Mouse (Mus musculus) intestine, embryonic 16.5 days (tissue): ENCODE results near the gene Insig1. TPM values are rescaled to one million over a fixed set of nuclear protein-coding genes. Genes with fewer than 3 reads are reported as not detected.

Experiments used
- ATAC-seq: fragments of 200-750 bp; cut with Nextera tagmentation; 2 replicates; pipeline ENCODE4 v1.8.0; 2017; ENCODE audit warnings: moderate TSS enrichment, moderate library complexity
- H3K27ac ChIP-seq: fragments of 300-500 bp; sonication (generic); 2 replicates; pipeline ENCODE4 v1.5.1; 2014; ENCODE audit warnings: mild to moderate bottlenecking, low read length
- H3K27me3 ChIP-seq: fragments of 300-500 bp; sonication (generic); replicated peaks from 2 replicates; pipeline ENCODE4 v1.6.1; 2014; ENCODE audit warnings: low read length, control low read depth, mixed read lengths; ENCODE audit not compliant: control insufficient read depth, insufficient read depth
- H3K36me3 ChIP-seq: fragments of 300-500 bp; sonication (generic); 2 replicates; pipeline ENCODE4 v1.6.1; 2014; ENCODE audit warnings: low read length, control low read depth; ENCODE audit not compliant: control insufficient read depth, insufficient read depth
- H3K4me1 ChIP-seq: fragments of 300-500 bp; sonication (generic); 2 replicates; pipeline ENCODE4 v1.6.1; 2014; ENCODE audit warnings: low read length, control low read depth, mixed read lengths; ENCODE audit not compliant: control insufficient read depth, insufficient read depth
- H3K4me2 ChIP-seq: fragments of 300-500 bp; sonication (generic); 2 replicates; pipeline ENCODE4 v1.6.1; 2014; ENCODE audit warnings: low read depth, low read length, control low read depth
- H3K4me3 ChIP-seq: fragments of 300-500 bp; sonication (generic); 2 replicates; pipeline ENCODE4 v1.5.1; 2014; ENCODE audit warnings: mild to moderate bottlenecking, low read length
- H3K9ac ChIP-seq: fragments of 300-500 bp; sonication (generic); 2 replicates; pipeline ENCODE4 v1.6.1; 2014; ENCODE audit warnings: low read depth, low read length
- H3K9me3 ChIP-seq: fragments of 300-500 bp; sonication (generic); 2 replicates; pipeline ENCODE4 v1.6.1; 2016; ENCODE audit warnings: low read length, control low read depth; ENCODE audit not compliant: control insufficient read depth
- WGBS: fragments of 180-500 bp; shearing (Covaris S2); extraction: QIAGEN DNeasy Blood & Tissue Kit; methylation state at CpG from one replicate; pipeline ENCODE4 v1.1.7; 2014; 5-methylcytosine and 5-hydroxymethylcytosine counted together
- polyA plus RNA-seq: library from polyadenylated mRNA; unstranded; fragments of >200 nt; fragmentation: Nextera tagmentation; extraction: Ambion mirVana; gene quantifications from 2 replicates; pipeline ENCODE4 v1.2.1, GENCODE M21; 2015

Insig1 gene
- polyA plus RNA-seq, 1 experiment from 2014 or later = 255 TPM

GRCm38 (mm10) chr5:28055450-28055849 is 15.7 kb upstream of the Insig1 start:
- peak; percentile 99 for ATAC-seq
- WGBS = 37% methylated on average over 2 of the region's 2 CpGs
- peak overlapping the region; percentile 86 for H3K27ac ChIP-seq

GRCm38 (mm10) chr5:28056877-28057276 is 14.3 kb upstream of the Insig1 start:
- Histone ChIP-seq H3K9me3 (no peaks in the 10 kb centered on the region), H3K4me1 (peaks cover 5% of the 10 kb centered on the region; the same call in 1 of the 2 replicates), H3K36me3 (no peaks in the 10 kb centered on the region), H3K4me2 (no peak overlapping the region), H3K9ac (no peak overlapping the region), H3K27me3 (no peaks in the 10 kb centered on the region), H3K27ac (no peak overlapping the region), H3K4me3 (no peak overlapping the region)
- ATAC-seq = no peak
- 84% methylated on average over 3 of the region's 3 CpGs for WGBS

More at GRCm38 (mm10) chr5:28055450-28055849, 15.7 kb upstream of the Insig1 start:
- Histone ChIP-seq H3K27me3 (no peaks in the 10 kb centered on the region), H3K9me3 (no peaks in the 10 kb centered on the region), H3K4me3 (no peak overlapping the region), H3K4me1 (peaks cover 2% of the 10 kb centered on the region; the same call in 1 of the 2 replicates), H3K4me2 (no peak overlapping the region), H3K36me3 (no peaks in the 10 kb centered on the region), H3K9ac (no peak overlapping the region)

GRCm38 (mm10) chr5:28060506-28060905 is 10.7 kb upstream of the Insig1 start:
- Histone ChIP-seq H3K4me1 (peaks cover 6% of the 10 kb centered on the region), H3K4me2 (no peak overlapping the region), H3K27me3 (no peaks in the 10 kb centered on the region), H3K36me3 (no peaks in the 10 kb centered on the region), H3K9ac (no peak overlapping the region), H3K9me3 (no peaks in the 10 kb centered on the region), H3K4me3 (no peak overlapping the region), H3K27ac (0 out of 2 replicates have a peak overlapping the region, but pooled peaks have one; percentile 39)
- no peak for ATAC-seq

- Histone ChIP-seq H3K27ac (peak overlapping the region; percentile 39; the same call in 1 of the 2 replicates), H3K27me3 (no peaks in the 10 kb centered on the region), H3K4me1 (peaks cover 6% of the 10 kb centered on the region), H3K36me3 (no peaks in the 10 kb centered on the region), H3K9me3 (no peaks in the 10 kb centered on the region), H3K9ac (no peak overlapping the region), H3K4me2 (no peak overlapping the region), H3K4me3 (no peak overlapping the region)
- WGBS = 73% methylated on average over 6 of the region's 6 CpGs
- no peak for ATAC-seq
Observed at GRCm38 (mm10) chr5:28061011-28061410, 10.2 kb upstream of the Insig1 start.

GRCm38 (mm10) chr5:28063989-28064624 is 7.1 kb upstream of the Insig1 start:
- Histone ChIP-seq H3K9ac (no peak overlapping the region), H3K4me3 (no peak overlapping the region), H3K27ac (no peak overlapping the region), H3K9me3 (no peaks in the 10 kb centered on the region), H3K27me3 (no peaks in the 10 kb centered on the region), H3K36me3 (no peaks in the 10 kb centered on the region), H3K4me1 (peaks cover 25% of the 10 kb centered on the region), H3K4me2 (no peak overlapping the region)
- 50% methylated on average over 3 of the region's 3 CpGs for WGBS
- 0 out of 2 replicates have a peak, but pooled peaks have one; percentile 6 for ATAC-seq

GRCm38 (mm10) chr5:28065275-28065674 is 5.9 kb upstream of the Insig1 start:
- 49% methylated on average over 4 of the region's 4 CpGs for WGBS
- H3K4me3 ChIP-seq = no peak overlapping the region
- peak overlapping the region; percentile 15 for H3K4me2 ChIP-seq

GRCm38 (mm10) chr5:28066311-28066710 is 4.9 kb upstream of the Insig1 start:
- Histone ChIP-seq H3K9ac (peak overlapping the region; percentile 61), H3K9me3 (no peaks in the 10 kb centered on the region), H3K27ac (peak overlapping the region; percentile 96), H3K4me3 (peak overlapping the region; percentile 6; the same call in 1 of the 2 replicates), H3K27me3 (no peaks in the 10 kb centered on the region), H3K4me2 (peak overlapping the region; percentile 24; the same call in 1 of the 2 replicates), H3K4me1 (peaks cover 35% of the 10 kb centered on the region), H3K36me3 (no peaks in the 10 kb centered on the region)
- peak; percentile 56 for ATAC-seq
- 57% methylated on average over 5 of the region's 5 CpGs for WGBS

More at GRCm38 (mm10) chr5:28065275-28065674, 5.9 kb upstream of the Insig1 start:
- Histone ChIP-seq H3K27me3 (no peaks in the 10 kb centered on the region), H3K9ac (peak overlapping the region; percentile 61), H3K9me3 (no peaks in the 10 kb centered on the region), H3K27ac (peak overlapping the region; percentile 96), H3K36me3 (no peaks in the 10 kb centered on the region), H3K4me1 (peaks cover 34% of the 10 kb centered on the region)
- no peak for ATAC-seq

- 22% methylated on average over 9 of the region's 9 CpGs for WGBS
- peaks cover 41% of the 10 kb centered on the region for H3K4me1 ChIP-seq
- peak overlapping the region; percentile 83 for H3K4me2 ChIP-seq
- peak overlapping the region; percentile 80 for H3K9ac ChIP-seq
- no peaks in the 10 kb centered on the region for H3K27me3 ChIP-seq
- H3K4me3 ChIP-seq = peak overlapping the region; percentile 93
- peaks cover 15% of the 10 kb centered on the region for H3K36me3 ChIP-seq
- ATAC-seq = peak; percentile 0; the same call in 1 of the 2 replicates
- no peaks in the 10 kb centered on the region for H3K9me3 ChIP-seq
- peak overlapping the region; percentile 97 for H3K27ac ChIP-seq
Observed at GRCm38 (mm10) chr5:28070149-28070827, 875 bp upstream of the Insig1 start.

GRCm38 (mm10) chr5:28071456-28072223 is 477 bp downstream of the Insig1 start:
- Histone ChIP-seq H3K27ac (peak overlapping the region; percentile 95), H3K9ac (peak overlapping the region; percentile 92), H3K4me1 (peaks cover 40% of the 10 kb centered on the region), H3K4me2 (peak overlapping the region; percentile 78), H3K9me3 (no peaks in the 10 kb centered on the region), H3K4me3 (peak overlapping the region; percentile 93), H3K27me3 (no peaks in the 10 kb centered on the region), H3K36me3 (peaks cover 27% of the 10 kb centered on the region)
- under 1% methylated on average over 50 of the region's 50 CpGs for WGBS
- ATAC-seq = peak; percentile 53
